Comparison of ENCODE assay signal across 12 mouse cellular contexts in the genomic region with DNA sequence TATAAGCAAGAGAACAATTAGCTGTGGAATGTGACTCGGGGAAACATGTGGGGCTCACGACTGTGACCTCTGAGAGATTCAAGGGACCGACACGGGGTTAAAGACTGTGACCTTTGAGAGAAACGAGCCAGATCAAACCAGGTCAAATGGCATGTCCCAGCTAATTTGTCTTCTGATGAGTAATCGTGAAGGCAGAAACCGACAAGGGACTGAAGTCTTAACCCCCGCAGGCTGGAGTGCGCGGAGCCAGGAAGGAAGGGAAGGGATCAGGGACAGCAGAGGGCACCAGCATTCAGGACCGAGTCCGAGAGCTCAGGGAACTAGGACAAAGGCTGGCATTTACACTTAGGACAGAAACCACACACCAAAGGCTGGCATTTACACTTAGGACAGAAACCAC. TPM values are rescaled to one million over a fixed set of nuclear protein-coding genes. Genes with fewer than 3 reads are reported as not detected.
DNase-seq lines count a peak whose midpoint lies in the region; ATAC-seq lines count a peak whose summit lies in the region.
"Had no signal": no experiment of that assay in that cellular context is flagged by ENCODE, and none has a peak within 500 bp of the region (broad histone marks: within the 10 kb centered on the region; RNA-seq: fewer than 3 reads in every experiment).

No protein-coding gene starts in this region.

- H3K9me3 ChIP-seq in forebrain, embryonic 10.5 days: no peaks in the 10 kb centered on the region
- no peaks in the 10 kb centered on the region for H3K9me3 ChIP-seq in forebrain, embryonic 14.5 days (replicated peaks; ENCODE audit: control insufficient read depth, low read length)
- H3K9me3 ChIP-seq in midbrain, embryonic 13.5 days: no peaks in the 10 kb centered on the region
- H3K9me3 ChIP-seq: limb, embryonic 15.5 days had no signal

- intact Hi-C loops in heart, postnatal 36 days (cut with DNase I): loop anchor here (5.0 kb wide), 1 partner anchor 123 kb away; no protein-coding TSS in a partner anchor

- H3K27ac ChIP-seq in forebrain, embryonic 10.5 days: 0 out of 2 replicates have a peak overlapping the region, but pooled peaks have one; percentile 25
- no peak overlapping the region for H3K27ac ChIP-seq in forebrain, embryonic 14.5 days (ENCODE audit: low read depth, low read length)
- peak overlapping the region; percentile 7; the same call in 1 of the 2 replicates for H3K27ac ChIP-seq in midbrain, embryonic 13.5 days
- H3K27ac ChIP-seq: limb, embryonic 15.5 days had no signal

- peak; percentile 23 for DNase-seq in forebrain, embryonic 10.5 days (ENCODE audit: extremely low spot score, low spot score)
- DNase-seq in forebrain, embryonic 14.5 days (ENCODE audit: low spot score): no peak
- peak; percentile 19 for DNase-seq in ES-CJ7 (ENCODE audit: low read depth, low spot score)
- DNase-seq in embryo, embryonic 11 days: peak; percentile 66
- no peak for DNase-seq in urinary bladder, postnatal 36 days (ENCODE audit: low spot score in 2 of 2)
- DNase-seq in heart, postnatal 36 days: no peak
- DNase-seq in gastrocnemius, postnatal 10 days: no peak
- DNase-seq: B cell, adult 2 months had no signal

- H3K4me3 ChIP-seq in forebrain, embryonic 10.5 days: no peak overlapping the region
- H3K4me3 ChIP-seq in forebrain, embryonic 14.5 days (ENCODE audit: low read depth, low read length): no peak overlapping the region
- H3K4me3 ChIP-seq in midbrain, embryonic 13.5 days (replicated peaks): no peak overlapping the region
- H3K4me3 ChIP-seq: erythroblast, embryonic 14.5 days; limb, embryonic 15.5 days; myocyte had no signal

- no peak overlapping the region for H3K4me2 ChIP-seq in forebrain, embryonic 14.5 days (ENCODE audit: low read length)
- H3K4me2 ChIP-seq in midbrain, embryonic 13.5 days (replicated peaks): no peak overlapping the region
- H3K4me2 ChIP-seq: limb, embryonic 15.5 days had no signal

- H3K27me3 ChIP-seq in forebrain, embryonic 10.5 days (ENCODE audit: poor library complexity, severe bottlenecking): 0 out of 2 replicates have a peak, but pooled peaks cover 15% of the 10 kb centered on the region
- no peaks in the 10 kb centered on the region for H3K27me3 ChIP-seq in forebrain, embryonic 14.5 days (replicated peaks; ENCODE audit: control insufficient read depth, insufficient read depth, low read length)
- H3K27me3 ChIP-seq in midbrain, embryonic 13.5 days: no peaks in the 10 kb centered on the region
- H3K27me3 ChIP-seq: limb, embryonic 15.5 days had no signal

- 7% methylated on average over 12 of the region's 12 CpGs for WGBS in forebrain, embryonic 10.5 days
- 17% methylated on average over 12 of the region's 12 CpGs for WGBS in forebrain, embryonic 14.5 days
- 10% methylated on average over 12 of the region's 12 CpGs for WGBS in midbrain, embryonic 13.5 days

- H3K4me1 ChIP-seq in forebrain, embryonic 10.5 days: peaks cover 30% of the 10 kb centered on the region
- H3K4me1 ChIP-seq in forebrain, embryonic 14.5 days (ENCODE audit: control insufficient read depth, insufficient read depth, low read length): peaks cover 17% of the 10 kb centered on the region
- H3K4me1 ChIP-seq in midbrain, embryonic 13.5 days (replicated peaks): peaks cover 26% of the 10 kb centered on the region

- no peak overlapping the region for H3K9ac ChIP-seq in forebrain, embryonic 14.5 days (ENCODE audit: low read length)
- 0 out of 2 replicates have a peak overlapping the region, but pooled peaks have one; percentile 2 for H3K9ac ChIP-seq in midbrain, embryonic 13.5 days (replicated peaks)
- H3K9ac ChIP-seq: limb, embryonic 15.5 days had no signal

- H3K36me3 ChIP-seq in forebrain, embryonic 10.5 days (replicated peaks): peaks cover 7% of the 10 kb centered on the region
- peaks cover 4% of the 10 kb centered on the region for H3K36me3 ChIP-seq in forebrain, embryonic 14.5 days (ENCODE audit: control insufficient read depth, insufficient read depth, low read length)
- peaks cover 11% of the 10 kb centered on the region for H3K36me3 ChIP-seq in midbrain, embryonic 13.5 days

- no peak for ATAC-seq in forebrain, embryonic 14.5 days
- no peak for ATAC-seq in midbrain, embryonic 13.5 days

RNA-seq across cellular contexts. Expression of a gene that starts 29.4 kb away (rescaled TPM):
- polyA plus RNA-seq in forebrain, embryonic 10.5 days (2016; fragmentation: Nextera tagmentation; extraction: Ambion mirVana): 53.4 and 59.2 TPM in 2 replicates
- polyA plus RNA-seq in forebrain, embryonic 14.5 days (2014; fragmentation: Nextera tagmentation; extraction: Ambion mirVana): 43.6 and 44.8 TPM in 2 replicates
- polyA plus RNA-seq in midbrain, embryonic 13.5 days (2015; fragmentation: Nextera tagmentation; extraction: Ambion mirVana): 27.0 and 29.1 TPM in 2 replicates
- total RNA-seq in heart, postnatal 36 days (2021): 10 to 100 TPM; 47.3 to 51.7 TPM
- 10 to 100 TPM; 24.2 to 28.6 TPM for total RNA-seq in gastrocnemius, postnatal 10 days (2021)

RNA-seq across cellular contexts. Expression of a gene that starts 45.9 kb away (rescaled TPM):
- 33.5 and 36.9 TPM in 2 replicates for polyA plus RNA-seq in forebrain, embryonic 10.5 days (2016; fragmentation: Nextera tagmentation; extraction: Ambion mirVana)
- polyA plus RNA-seq in forebrain, embryonic 14.5 days (2014; fragmentation: Nextera tagmentation; extraction: Ambion mirVana): 38.4 and 43.2 TPM in 2 replicates
- 43.8 and 46.0 TPM in 2 replicates for polyA plus RNA-seq in midbrain, embryonic 13.5 days (2015; fragmentation: Nextera tagmentation; extraction: Ambion mirVana)
- total RNA-seq in heart, postnatal 36 days (2021): 10 to 100 TPM; 21.4 to 22.6 TPM
- total RNA-seq in gastrocnemius, postnatal 10 days (2021): 10 to 100 TPM; 15.0 to 18.4 TPM

RNA-seq across cellular contexts. Expression of a gene that starts 47.2 kb away (rescaled TPM):
- 39.0 and 40.5 TPM in 2 replicates for polyA plus RNA-seq in forebrain, embryonic 10.5 days (2016; fragmentation: Nextera tagmentation; extraction: Ambion mirVana)
- 80.9 and 87.5 TPM in 2 replicates for polyA plus RNA-seq in forebrain, embryonic 14.5 days (2014; fragmentation: Nextera tagmentation; extraction: Ambion mirVana)
- 71.3 and 75.7 TPM in 2 replicates for polyA plus RNA-seq in midbrain, embryonic 13.5 days (2015; fragmentation: Nextera tagmentation; extraction: Ambion mirVana)
- 1 to 10 TPM; 8.9 to 9.4 TPM for total RNA-seq in heart, postnatal 36 days (2021)
- 1 to 10 TPM; 6.4 to 6.9 TPM for total RNA-seq in gastrocnemius, postnatal 10 days (2021)

RNA-seq across cellular contexts. Expression of a gene that starts 55.0 kb away (rescaled TPM):
- polyA plus RNA-seq in forebrain, embryonic 10.5 days (2016; fragmentation: Nextera tagmentation; extraction: Ambion mirVana): 33.6 and 37.1 TPM in 2 replicates
- 24.8 and 26.1 TPM in 2 replicates for polyA plus RNA-seq in forebrain, embryonic 14.5 days (2014; fragmentation: Nextera tagmentation; extraction: Ambion mirVana)
- polyA plus RNA-seq in midbrain, embryonic 13.5 days (2015; fragmentation: Nextera tagmentation; extraction: Ambion mirVana): 24.9 and 28.7 TPM in 2 replicates
- 1 to 10 TPM; 6.3 to 6.9 TPM for total RNA-seq in heart, postnatal 36 days (2021)
- 1 to 10 TPM; 5.2 to 7.2 TPM for total RNA-seq in gastrocnemius, postnatal 10 days (2021)

Comparison
In these comparisons a context has a peak if more than half of its experiments do, and no peak if none do; other contexts are left out.
1. DNase-seq: peak in forebrain, embryonic 10.5 days (single experiment), ES-CJ7 (single experiment) and embryo, embryonic 11 days (single experiment); none in forebrain, embryonic 14.5 days (single experiment), urinary bladder, postnatal 36 days (0 of 2), heart, postnatal 36 days (0 of 2) and gastrocnemius, postnatal 10 days (single experiment).